Comparison of ENCODE assay signal across 8 mouse cellular contexts in the genomic region with DNA sequence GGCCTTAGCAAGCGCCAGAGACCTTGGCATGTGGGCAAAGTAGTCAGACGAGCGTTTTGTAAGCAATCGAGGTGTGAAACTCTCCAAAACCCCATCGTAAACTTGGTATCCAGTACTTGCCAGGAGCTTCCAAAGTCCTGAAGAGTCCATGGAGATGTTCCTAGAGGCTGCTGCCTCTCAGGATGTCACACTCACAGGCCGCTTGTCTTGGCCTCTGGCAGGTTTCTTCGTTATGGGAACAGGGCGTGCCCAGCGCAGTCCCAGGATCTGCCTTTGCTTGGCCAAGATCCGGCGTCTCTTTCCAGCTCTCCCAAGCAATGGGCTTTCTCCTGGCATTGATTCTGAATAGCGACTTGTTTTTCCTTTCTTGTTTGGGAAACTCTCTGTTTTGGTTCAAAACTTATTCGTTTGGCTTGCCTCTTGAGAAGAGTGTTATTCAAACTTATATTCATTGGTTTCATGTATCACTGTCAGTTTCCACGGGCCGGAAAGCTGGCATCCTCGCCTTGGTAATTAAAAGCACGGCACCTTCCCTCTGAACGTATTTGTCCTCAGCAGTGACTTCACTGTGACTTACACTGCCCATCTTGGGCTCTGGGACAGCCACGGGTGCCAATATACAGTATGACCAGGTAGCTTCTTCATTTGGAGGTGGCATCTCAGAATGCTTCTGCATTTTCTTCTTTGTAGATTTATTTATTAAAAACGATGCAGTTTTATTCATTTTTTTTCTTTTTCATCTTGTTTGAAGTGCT. TPM values are rescaled to one million over a fixed set of nuclear protein-coding genes. Genes with fewer than 3 reads are reported as not detected.
DNase-seq lines count a peak whose midpoint lies in the region; ATAC-seq and TF ChIP-seq lines count a peak whose summit lies in the region.

No protein-coding gene starts in this region.

- H3K9me3 ChIP-seq in hindbrain, embryonic 16.5 days (ENCODE audit: control insufficient read depth, low read length) = no peaks in the 10 kb centered on the region
- no peaks in the 10 kb centered on the region for H3K9me3 ChIP-seq in liver, embryonic 14.5 days (ENCODE audit: control insufficient read depth, low read length)

- H3K4me2 ChIP-seq in hindbrain, embryonic 16.5 days (ENCODE audit: low read length) = peak overlapping the region; percentile 91
- peak overlapping the region; percentile 82 for H3K4me2 ChIP-seq in liver, embryonic 14.5 days (ENCODE audit: low read depth)

- peaks cover 13% of the 10 kb centered on the region; the same call in 1 of the 2 replicates for H3K4me1 ChIP-seq in bone marrow, adult 2 months (ENCODE audit: control insufficient read depth, insufficient read depth, low read length)
- peaks cover 21% of the 10 kb centered on the region for H3K4me1 ChIP-seq in hindbrain, embryonic 16.5 days (ENCODE audit: control insufficient read depth, insufficient read depth, low read depth, low read length)
- peaks cover 16 to 47% of the 10 kb centered on the region in 2 experiments for H3K4me1 ChIP-seq in liver, embryonic 14.5 days (replicated peaks; ENCODE audit: control insufficient read depth in 2 of 2, insufficient read depth in 2 of 2, low read length in 1 of 2)
- peaks cover 12% of the 10 kb centered on the region for H3K4me1 ChIP-seq in olfactory bulb, adult 2 months (ENCODE audit: control insufficient read depth, insufficient read depth, low read length)

- 12% methylated on average over 20 of the region's 20 CpGs for WGBS in bone marrow, adult 2 months
- 17% methylated on average over 20 of the region's 20 CpGs for WGBS in hindbrain, embryonic 16.5 days
- 10% methylated on average over 20 of the region's 20 CpGs for WGBS in liver, embryonic 14.5 days (ENCODE audit: insufficient replicate concordance)
- whole genome bisulfite sequencing in olfactory bulb, adult 2 months = 5% methylated on average over 20 of the region's 20 CpGs

- peak overlapping the region; percentile 94 for H3K27ac ChIP-seq in bone marrow, adult 2 months (ENCODE audit: control insufficient read depth, insufficient read depth, low read depth, low read length, poor library complexity)
- H3K27ac ChIP-seq in hindbrain, embryonic 16.5 days (ENCODE audit: low read depth, low read length) = peak overlapping the region; percentile 93
- peak overlapping the region; percentile 73 for H3K27ac ChIP-seq in liver, embryonic 14.5 days
- H3K27ac ChIP-seq in olfactory bulb, adult 2 months (ENCODE audit: insufficient read depth, low read depth, low read length) = peak overlapping the region; percentile 69; the same call in 1 of the 2 replicates

- H3K4me3 ChIP-seq in bone marrow, adult 2 months (replicated peaks; ENCODE audit: control insufficient read depth, low read depth, low read length) = peak overlapping the region; percentile 69
- peak overlapping the region; percentile 88 for H3K4me3 ChIP-seq in hindbrain, embryonic 16.5 days (ENCODE audit: low read length)
- peak overlapping the region; percentile 71 to 89 for H3K4me3 ChIP-seq in liver, embryonic 14.5 days (ENCODE audit: insufficient read depth in 1 of 2, low read depth in 2 of 2, low read length in 2 of 2)
- peak overlapping the region; percentile 81 for H3K4me3 ChIP-seq in olfactory bulb, adult 2 months (ENCODE audit: insufficient read depth, low read depth, low read length)

- peaks cover 14% of the 10 kb centered on the region for H3K36me3 ChIP-seq in hindbrain, embryonic 16.5 days (ENCODE audit: control insufficient read depth, insufficient read depth, low read length)
- H3K36me3 ChIP-seq in liver, embryonic 14.5 days (replicated peaks; ENCODE audit: control insufficient read depth, insufficient read depth, low read depth) = peaks cover 4% of the 10 kb centered on the region

- no peaks in the 10 kb centered on the region for H3K27me3 ChIP-seq in hindbrain, embryonic 16.5 days (replicated peaks; ENCODE audit: control insufficient read depth, insufficient read depth, low read length)
- H3K27me3 ChIP-seq in liver, embryonic 14.5 days (ENCODE audit: control insufficient read depth, insufficient read depth, low read length) = no peaks in the 10 kb centered on the region

- TF ChIP-seq EP300 in liver, embryonic 14.5 days (IDR thresholded peaks at IDR 0.05; ENCODE audit: low read depth) = no peak

- no peak for ATAC-seq in hindbrain, embryonic 16.5 days
- ATAC-seq in liver, embryonic 14.5 days (ENCODE audit: insufficient read depth) = no peak

- peak overlapping the region; percentile 89 for H3K9ac ChIP-seq in hindbrain, embryonic 16.5 days (ENCODE audit: low read depth, low read length)
- H3K9ac ChIP-seq in liver, embryonic 14.5 days (replicated peaks) = peak overlapping the region; percentile 81

- TF ChIP-seq POLR2A in bone marrow, adult 2 months (IDR thresholded peaks at IDR 0.05; ENCODE audit: borderline replicate concordance, control insufficient read depth, low read depth, low read length) = no peak
- no peak for TF ChIP-seq POLR2A in olfactory bulb, adult 2 months (IDR thresholded peaks at IDR 0.05; ENCODE audit: insufficient read depth, low read depth, low read length)

- DNase-seq in layer of hippocampus, postnatal 36 days = peak; percentile 40 to 43
- DNase-seq in layer of hippocampus, adult 11-12 months (ENCODE audit: low spot score) = no peak
- peak; percentile 76 for DNase-seq in gastrocnemius, adult 18-20 months (ENCODE audit: low spot score)
- peak in 1 of 3 experiments; percentile 43 for DNase-seq in liver, embryonic 14.5 days (ENCODE audit: low read depth in 3 of 3, low spot score in 3 of 3)
- no peak for DNase-seq in spleen, postnatal 4 days (ENCODE audit: low spot score in 2 of 2)

- TF ChIP-seq CTCF in bone marrow, adult 2 months (IDR thresholded peaks at IDR 0.05; ENCODE audit: control insufficient read depth, insufficient read depth, low read length) = no peak
- no peak for TF ChIP-seq CTCF in liver, embryonic 14.5 days (IDR thresholded peaks at IDR 0.05; ENCODE audit: low read depth)
- no peak for TF ChIP-seq CTCF in olfactory bulb, adult 2 months (IDR thresholded peaks at IDR 0.05; ENCODE audit: insufficient read depth, low read depth, low read length)

RNA-seq across cellular contexts. Expression of a gene that starts 2.3 kb away (rescaled TPM):
- total RNA-seq in layer of hippocampus, postnatal 36 days (2021) = 10 to 100 TPM; 65.8 to 71.5 TPM
- polyA plus RNA-seq in bone marrow, adult 2 months (2011; ENCODE audit: insufficient read depth, insufficient read length, low replicate concordance, missing spikeins) = 28.2 and 52.6 TPM in 2 replicates
- total RNA-seq in gastrocnemius, adult 18-20 months (2021) = 10 to 100 TPM; 16.7 to 22.6 TPM
- 80.0 and 88.9 TPM in 2 replicates for polyA plus RNA-seq in hindbrain, embryonic 16.5 days (2015; fragmentation: Nextera tagmentation; extraction: Ambion mirVana)
- 32.0 and 32.2 TPM in 2 replicates for polyA plus RNA-seq in liver, embryonic 14.5 days (2012; rRNA removed)
- 40.2 and 48.4 TPM in 2 replicates for polyA plus RNA-seq in liver, embryonic 14.5 days (2014; fragmentation: Nextera tagmentation; extraction: Ambion mirVana)
- not detected in 2 replicates for polyA plus RNA-seq in olfactory bulb, adult 2 months (2012; ENCODE audit: insufficient read depth, insufficient read length, low replicate concordance, missing spikeins)

RNA-seq across cellular contexts. Expression of a gene that starts 36.7 kb away (rescaled TPM):
- total RNA-seq in layer of hippocampus, postnatal 36 days (2021) = 10 to 100 TPM; 40.1 to 41.0 TPM
- 7.4 and 8.4 TPM in 2 replicates for polyA plus RNA-seq in bone marrow, adult 2 months (2011; ENCODE audit: insufficient read depth, insufficient read length, low replicate concordance, missing spikeins)
- 1 to 10 TPM; 3.8 to 4.4 TPM for total RNA-seq in gastrocnemius, adult 18-20 months (2021)
- 12.3 and 16.4 TPM in 2 replicates for polyA plus RNA-seq in hindbrain, embryonic 16.5 days (2015; fragmentation: Nextera tagmentation; extraction: Ambion mirVana)
- polyA plus RNA-seq in liver, embryonic 14.5 days (2012; rRNA removed) = 4.1 and 4.2 TPM in 2 replicates
- polyA plus RNA-seq in liver, embryonic 14.5 days (2014; fragmentation: Nextera tagmentation; extraction: Ambion mirVana) = 6.7 and 7.9 TPM in 2 replicates
- polyA plus RNA-seq in olfactory bulb, adult 2 months (2012; ENCODE audit: insufficient read depth, insufficient read length, low replicate concordance, missing spikeins) = not detected in 2 replicates

Comparison
In these comparisons a context has a peak if more than half of its experiments do, and no peak if none do; other contexts are left out.
1. DNase-seq: peak in layer of hippocampus, postnatal 36 days (2 of 2) and gastrocnemius, adult 18-20 months (single experiment); none in layer of hippocampus, adult 11-12 months (single experiment) and spleen, postnatal 4 days (0 of 2).
2. Peak in every context shown above with its lines, with median percentiles within 50 percentile points of each other: H3K27ac ChIP-seq and H3K4me3 ChIP-seq.